Mouse (Mus musculus) neural tube, embryonic 15.5 days (tissue): Measurements from ENCODE around the gene Gm36176. TPM values are rescaled to one million over a fixed set of nuclear protein-coding genes. Genes with fewer than 3 reads are reported as not detected.
"Not testable (repeated sequence)": the region's sequence is repeated elsewhere in the genome, so short reads cannot be mapped to it uniquely, and the experiment has no call there.

Experiments
- ATAC-seq: fragments of 200-750 bp; cut with Nextera tagmentation; 2 replicates; pipeline ENCODE4 v1.8.0; 2017; ENCODE audit warnings: mild to moderate bottlenecking, moderate TSS enrichment, moderate library complexity; ENCODE audit not compliant: low FRiP score
- H3K27ac ChIP-seq: fragments of 300-500 bp; sonication (generic); replicated peaks from 2 replicates; pipeline ENCODE4 v1.5.1; 2015; ENCODE audit warnings: mild to moderate bottlenecking, inconsistent platforms
- H3K27me3 ChIP-seq: fragments of 300-500 bp; sonication (generic); replicated peaks from 2 replicates; pipeline ENCODE4 v1.6.1; 2015; ENCODE audit warnings: inconsistent platforms
- H3K36me3 ChIP-seq: fragments of 300-500 bp; sonication (generic); 2 replicates; pipeline ENCODE4 v1.6.1; 2015; ENCODE audit warnings: inconsistent platforms
- H3K4me1 ChIP-seq: fragments of 300-500 bp; sonication (generic); 2 replicates; pipeline ENCODE4 v1.6.1; 2015; ENCODE audit warnings: inconsistent platforms
- H3K4me2 ChIP-seq: fragments of 300-500 bp; sonication (generic); 2 replicates; pipeline ENCODE4 v1.6.1; 2015; ENCODE audit warnings: inconsistent platforms, mild to moderate bottlenecking, moderate library complexity
- H3K4me3 ChIP-seq: fragments of 300-500 bp; sonication (generic); replicated peaks from 2 replicates; pipeline ENCODE4 v1.5.1; 2015; ENCODE audit warnings: mild to moderate bottlenecking, inconsistent platforms
- H3K9ac ChIP-seq: fragments of 300-500 bp; sonication (generic); replicated peaks from 2 replicates; pipeline ENCODE4 v1.6.1; 2015; ENCODE audit warnings: mild to moderate bottlenecking, inconsistent platforms
- H3K9me3 ChIP-seq: fragments of 300-500 bp; sonication (generic); replicated peaks from 2 replicates; pipeline ENCODE4 v1.6.1; 2016; ENCODE audit warnings: inconsistent platforms
- WGBS: fragments of 180-500 bp; shearing (Covaris S2); methylation state at CpG from one replicate; pipeline ENCODE4 v1.1.7; 2015; ENCODE audit warnings: mixed read lengths; 5-methylcytosine and 5-hydroxymethylcytosine counted together
- polyA plus RNA-seq: library from polyadenylated mRNA; unstranded; fragments of >200 nt; fragmentation: Nextera tagmentation; extraction: Ambion mirVana; gene quantifications from 2 replicates; pipeline ENCODE4 v1.2.1, GENCODE M21; 2015

Gm36176 gene
- not detected in 2 replicates for polyA plus RNA-seq

- no peak within 1 kb of the TSS for H3K4me2 ChIP-seq
- no peaks in the 10 kb centered on the region for H3K4me1 ChIP-seq
- H3K36me3 ChIP-seq = no peaks in the 10 kb centered on the region
- no peak for ATAC-seq
- no peak within 1 kb of the TSS for H3K9ac ChIP-seq
- H3K9me3 ChIP-seq = peaks cover 10% of the 10 kb centered on the region
- WGBS = 91% methylated on average over 2 of the region's 3 CpGs
- H3K27ac ChIP-seq = no peak within 1 kb of the TSS
- no peak within 1 kb of the TSS for H3K4me3 ChIP-seq
- H3K27me3 ChIP-seq = no peaks in the 10 kb centered on the region
Observed at GRCm38 (mm10) chr10:77846503-77846902, at the start of gene Gm36176. Gm36176 (plus strand) TSS chr10:77846803.

GRCm38 (mm10) chr10:77797677-77798076 is 48.9 kb upstream of the Gm36176 start:
- H3K4me3 ChIP-seq = no peak overlapping the region
- H3K9ac ChIP-seq = no peak overlapping the region
- no peak overlapping the region for H3K27ac ChIP-seq
- H3K9me3 ChIP-seq = no peaks in the 10 kb centered on the region
- H3K27me3 ChIP-seq = no peaks in the 10 kb centered on the region
- 0 out of 2 replicates have a peak, but pooled peaks cover 5% of the 10 kb centered on the region for H3K4me1 ChIP-seq
- H3K36me3 ChIP-seq = no peaks in the 10 kb centered on the region
- ATAC-seq = no peak
- no peak overlapping the region for H3K4me2 ChIP-seq
- 27% methylated on average over 3 of the region's 3 CpGs for WGBS

- ATAC-seq, H3K9me3 ChIP-seq, H3K9ac ChIP-seq, H3K4me3 ChIP-seq, H3K27me3 ChIP-seq, H3K4me2 ChIP-seq, H3K36me3 ChIP-seq, H3K27ac ChIP-seq, H3K4me1 ChIP-seq: not testable (repeated sequence)
- 37% methylated on average over 3 of the region's 3 CpGs for WGBS
Observed at GRCm38 (mm10) chr10:77798164-77798920, 48.3 kb upstream of the Gm36176 start.

- 42% methylated on average over 8 of the region's 8 CpGs for WGBS
- Histone ChIP-seq H3K9me3 (no peaks in the 10 kb centered on the region), H3K9ac (no peak within 1 kb of the TSS)
Observed at GRCm38 (mm10) chr10:77798921-77799508, 47.6 kb upstream of the Gm36176 start, which contains the start of gene Gm19668. Gm19668 (minus strand) TSS chr10:77799133.

GRCm38 (mm10) chr10:77804095-77804494 is 42.5 kb upstream of the Gm36176 start:
- Histone ChIP-seq H3K27me3 (no peaks in the 10 kb centered on the region), H3K4me2 (no peak overlapping the region), H3K9me3 (no peaks in the 10 kb centered on the region), H3K4me1 (no peaks in the 10 kb centered on the region), H3K4me3 (no peak overlapping the region), H3K9ac (no peak overlapping the region), H3K36me3 (no peaks in the 10 kb centered on the region), H3K27ac (no peak overlapping the region)
- ATAC-seq = no peak
- 85% methylated on average over 3 of the region's 3 CpGs for WGBS

More at GRCm38 (mm10) chr10:77798921-77799508, 47.6 kb upstream of the Gm36176 start, which contains the start of gene Gm19668:
- ATAC-seq = no peak
- Histone ChIP-seq H3K4me2 (no peak within 1 kb of the TSS), H3K27me3 (no peaks in the 10 kb centered on the region), H3K27ac (no peak within 1 kb of the TSS), H3K4me1 (0 out of 2 replicates have a peak, but pooled peaks cover 5% of the 10 kb centered on the region), H3K36me3 (no peaks in the 10 kb centered on the region), H3K4me3 (no peak within 1 kb of the TSS)

GRCm38 (mm10) chr10:77811743-77812142 is 34.9 kb upstream of the Gm36176 start, which contains the start of gene Gm9507:
Gm9507 (minus strand) TSS chr10:77811843.
- Histone ChIP-seq H3K9me3 (no peaks in the 10 kb centered on the region), H3K4me2 (no peak within 1 kb of the TSS), H3K27me3 (no peaks in the 10 kb centered on the region), H3K4me3 (no peak within 1 kb of the TSS), H3K4me1 (peaks cover 4% of the 10 kb centered on the region; the same call in 1 of the 2 replicates), H3K9ac (no peak within 1 kb of the TSS), H3K27ac (no peak within 1 kb of the TSS), H3K36me3 (no peaks in the 10 kb centered on the region)
- 67% methylated on average over 5 of the region's 5 CpGs for whole genome bisulfite sequencing
- no peak for ATAC-seq

- no peak within 1 kb of the TSS for H3K4me3 ChIP-seq
- H3K4me1 ChIP-seq = peaks cover 4% of the 10 kb centered on the region; the same call in 1 of the 2 replicates
- H3K27me3 ChIP-seq = no peaks in the 10 kb centered on the region
- 52% methylated on average over 4 of the region's 4 CpGs for WGBS
- no peaks in the 10 kb centered on the region for H3K36me3 ChIP-seq
- H3K27ac ChIP-seq = no peak within 1 kb of the TSS
- H3K9me3 ChIP-seq = no peaks in the 10 kb centered on the region
- ATAC-seq = no peak
- H3K4me2 ChIP-seq = no peak within 1 kb of the TSS
- H3K9ac ChIP-seq = no peak within 1 kb of the TSS
Observed at GRCm38 (mm10) chr10:77814382-77814781, 32.2 kb upstream of the Gm36176 start, which contains the start of gene Gm2696. Gm2696 (plus strand) TSS chr10:77814682.

- WGBS = 35% methylated on average over 5 of the region's 5 CpGs
- no peaks in the 10 kb centered on the region for H3K36me3 ChIP-seq
- ATAC-seq = no peak
- H3K4me3 ChIP-seq = no peak overlapping the region
- no peak overlapping the region for H3K9ac ChIP-seq
- peaks cover 4% of the 10 kb centered on the region; the same call in 1 of the 2 replicates for H3K4me1 ChIP-seq
- H3K9me3 ChIP-seq = no peaks in the 10 kb centered on the region
- H3K27me3 ChIP-seq = no peaks in the 10 kb centered on the region
- no peak overlapping the region for H3K4me2 ChIP-seq
- no peak overlapping the region for H3K27ac ChIP-seq
Observed at GRCm38 (mm10) chr10:77815514-77815913, 31.1 kb upstream of the Gm36176 start.

GRCm38 (mm10) chr10:77818523-77818922 is 28.1 kb upstream of the Gm36176 start:
- WGBS = 98% methylated on average over 4 of the region's 4 CpGs
- no peak overlapping the region for H3K4me3 ChIP-seq
- H3K9ac ChIP-seq = no peak overlapping the region
- no peaks in the 10 kb centered on the region for H3K36me3 ChIP-seq
- no peak overlapping the region for H3K4me2 ChIP-seq
- ATAC-seq = no peak
- peaks cover 4% of the 10 kb centered on the region; the same call in 1 of the 2 replicates for H3K4me1 ChIP-seq
- H3K27me3 ChIP-seq = no peaks in the 10 kb centered on the region
- no peak overlapping the region for H3K27ac ChIP-seq
- no peaks in the 10 kb centered on the region; the same call in 1 of the 2 replicates for H3K9me3 ChIP-seq

GRCm38 (mm10) chr10:77819203-77819602 is 27.4 kb upstream of the Gm36176 start:
- Histone ChIP-seq H3K4me2 (no peak overlapping the region), H3K9ac (no peak overlapping the region), H3K4me1 (peaks cover 4% of the 10 kb centered on the region; the same call in 1 of the 2 replicates), H3K9me3 (peaks cover 5% of the 10 kb centered on the region; the same call in 1 of the 2 replicates), H3K27ac (no peak overlapping the region), H3K36me3 (no peaks in the 10 kb centered on the region), H3K27me3 (no peaks in the 10 kb centered on the region), H3K4me3 (no peak overlapping the region)
- no peak for ATAC-seq
- WGBS = 41% methylated on average over 4 of the region's 4 CpGs

- Histone ChIP-seq H3K27me3 (no peaks in the 10 kb centered on the region), H3K4me1 (no peaks in the 10 kb centered on the region), H3K27ac (no peak within 1 kb of the TSS), H3K36me3 (no peaks in the 10 kb centered on the region), H3K9ac (no peak within 1 kb of the TSS), H3K4me3 (no peak within 1 kb of the TSS), H3K4me2 (no peak within 1 kb of the TSS), H3K9me3 (peaks cover 5% of the 10 kb centered on the region; the same call in 1 of the 2 replicates)
- WGBS = 69% methylated on average over 5 of the region's 6 CpGs
- no peak for ATAC-seq
Observed at GRCm38 (mm10) chr10:77826951-77827350, 19.7 kb upstream of the Gm36176 start, which contains the start of gene Krtap10-4. Krtap10-4 (minus strand) TSS chr10:77827095.
